Mouse (Mus musculus) stomach, embryonic 14.5 days (tissue): ENCODE measurements around the gene Srsf3. TPM values are rescaled to one million over a fixed set of nuclear protein-coding genes. Genes with fewer than 3 reads are reported as not detected.

Source experiments
- ATAC-seq: fragments of 200-750 bp; cut with Nextera tagmentation; 2 replicates; pipeline ENCODE4 v1.8.0; 2017; ENCODE audit warnings: low read depth, moderate TSS enrichment; ENCODE audit not compliant: insufficient number of reproducible peaks, insufficient read depth, low FRiP score
- H3K27ac ChIP-seq: fragments of 300-500 bp; sonication (generic); 2 replicates; pipeline ENCODE4 v1.5.1; 2014; ENCODE audit warnings: mild to moderate bottlenecking, low read length, moderate library complexity, mixed read lengths
- H3K27me3 ChIP-seq: fragments of 300-500 bp; sonication (generic); 2 replicates; pipeline ENCODE4 v1.6.1; 2014; ENCODE audit warnings: low read length, control low read depth, mixed read lengths; ENCODE audit not compliant: control insufficient read depth, insufficient read depth
- H3K36me3 ChIP-seq: fragments of 300-500 bp; sonication (generic); 2 replicates; pipeline ENCODE4 v1.6.1; 2014; ENCODE audit warnings: mild to moderate bottlenecking, control low read depth, low read length, moderate library complexity, mixed read lengths; ENCODE audit not compliant: control insufficient read depth, insufficient read depth
- H3K4me1 ChIP-seq: fragments of 300-500 bp; sonication (generic); 2 replicates; pipeline ENCODE4 v1.6.1; 2014; ENCODE audit warnings: low read length, control low read depth, mixed read lengths; ENCODE audit not compliant: control insufficient read depth, insufficient read depth
- H3K4me2 ChIP-seq: fragments of 300-500 bp; sonication (generic); replicated peaks from 2 replicates; pipeline ENCODE4 v1.6.1; 2014; ENCODE audit warnings: low read depth, low read length, control low read depth
- H3K4me3 ChIP-seq: fragments of 300-500 bp; sonication (generic); 2 replicates; pipeline ENCODE4 v1.5.1; 2014; ENCODE audit warnings: low read depth, low read length, control low read depth
- H3K9ac ChIP-seq: fragments of 300-500 bp; sonication (generic); replicated peaks from 2 replicates; pipeline ENCODE4 v1.6.1; 2014; ENCODE audit warnings: low read depth, mild to moderate bottlenecking, control low read depth, low read length, moderate library complexity, mixed read lengths
- H3K9me3 ChIP-seq: fragments of 300-500 bp; sonication (generic); 2 replicates; pipeline ENCODE4 v1.6.1; 2016; ENCODE audit warnings: low read depth, low read length, control low read depth; ENCODE audit not compliant: control insufficient read depth
- WGBS: fragments of 180-500 bp; shearing (Covaris S2); extraction: QIAGEN DNeasy Blood & Tissue Kit; methylation state at CpG from one replicate; pipeline ENCODE4 v1.1.7; 2014; 5-methylcytosine and 5-hydroxymethylcytosine counted together
- polyA plus RNA-seq: library from polyadenylated mRNA; unstranded; fragments of >200 nt; fragmentation: Nextera tagmentation; extraction: Ambion mirVana; gene quantifications from 2 replicates; pipeline ENCODE4 v1.2.1, GENCODE M21; 2014

Srsf3 gene
- polyA plus RNA-seq, 1 experiment from 2014 or later, result 593 TPM

GRCm38 (mm10) chr17:29020444-29020843, 12.0 kb upstream of the Srsf3 start:
- ATAC-seq, result no peak
- Histone ChIP-seq H3K36me3 (no peaks in the 10 kb centered on the region), H3K4me3 (no peak overlapping the region), H3K4me1 (peaks cover 12% of the 10 kb centered on the region; the same call in 1 of the 2 replicates), H3K27me3 (no peaks in the 10 kb centered on the region), H3K27ac (no peak overlapping the region), H3K9ac (no peak overlapping the region), H3K9me3 (no peaks in the 10 kb centered on the region), H3K4me2 (no peak overlapping the region)

DNA sequence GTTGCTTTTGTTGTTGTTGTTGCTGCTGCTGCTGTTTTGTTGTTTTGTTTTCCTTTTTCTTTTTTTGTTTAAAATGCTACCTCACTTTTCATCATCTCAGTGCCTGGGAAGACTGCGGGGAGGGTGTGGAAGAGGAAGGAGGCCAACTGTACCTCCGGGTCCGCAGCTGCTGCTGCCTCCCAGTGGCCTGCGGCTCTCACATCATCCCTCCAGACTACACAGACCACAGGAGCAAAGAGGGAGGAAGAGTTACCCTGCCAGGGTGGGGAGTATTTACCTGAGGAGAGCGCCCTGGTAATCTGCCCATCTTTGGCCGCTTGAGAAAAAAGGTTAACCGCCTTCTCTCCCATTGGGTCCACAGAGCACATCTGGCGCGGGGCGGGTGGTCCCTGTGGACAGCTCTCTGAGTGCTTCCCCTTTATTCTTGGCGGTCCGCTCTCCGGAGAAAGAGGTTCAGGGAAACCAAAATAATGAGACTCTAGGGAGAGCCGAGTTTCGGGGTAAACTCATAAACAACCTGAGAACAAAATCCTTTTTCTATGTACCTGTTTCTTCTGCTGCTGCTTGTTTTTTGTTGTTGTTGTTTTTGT, 10.1 kb upstream of the Srsf3 start:
- Histone ChIP-seq H3K4me2 (no peak overlapping the region), H3K4me1 (peaks cover 18% of the 10 kb centered on the region; the same call in 1 of the 2 replicates), H3K9ac (no peak overlapping the region), H3K27me3 (no peaks in the 10 kb centered on the region), H3K36me3 (no peaks in the 10 kb centered on the region), H3K9me3 (no peaks in the 10 kb centered on the region), H3K27ac (no peak overlapping the region), H3K4me3 (no peak overlapping the region)
- WGBS, result 28% methylated on average over 15 of the region's 15 CpGs
- ATAC-seq, result no peak

DNA sequence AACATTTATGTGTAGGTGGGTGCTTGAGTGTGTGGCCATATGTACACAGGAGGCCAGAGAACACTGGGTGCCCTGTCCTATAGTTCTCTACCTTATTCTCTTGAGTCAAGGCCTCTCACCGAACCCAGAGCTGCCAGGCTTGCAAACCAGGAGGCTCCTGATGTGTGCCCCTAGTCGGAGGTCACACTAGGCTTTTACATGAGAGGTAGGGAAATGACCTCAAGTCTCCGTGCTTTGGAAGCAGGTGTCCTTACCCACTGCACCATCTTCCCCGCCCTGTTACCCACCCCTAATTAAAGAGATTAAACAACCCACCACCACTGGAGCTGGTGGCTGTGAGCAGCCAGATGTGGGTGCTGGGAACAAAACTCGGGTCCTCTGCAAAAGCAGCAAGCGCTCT, 9.1 kb upstream of the Srsf3 start:
- H3K4me2 ChIP-seq, result no peak overlapping the region
- no peaks in the 10 kb centered on the region for H3K36me3 ChIP-seq
- no peaks in the 10 kb centered on the region for H3K27me3 ChIP-seq
- no peak overlapping the region for H3K9ac ChIP-seq
- peaks cover 18% of the 10 kb centered on the region; the same call in 1 of the 2 replicates for H3K4me1 ChIP-seq
- no peak overlapping the region for H3K27ac ChIP-seq
- ATAC-seq, result no peak
- H3K9me3 ChIP-seq, result no peaks in the 10 kb centered on the region
- H3K4me3 ChIP-seq, result no peak overlapping the region
- WGBS, result 90% methylated on average over 6 of the region's 6 CpGs

- no peak for ATAC-seq
- Histone ChIP-seq H3K9ac (no peak overlapping the region), H3K4me2 (no peak overlapping the region), H3K9me3 (no peaks in the 10 kb centered on the region), H3K4me3 (no peak overlapping the region), H3K27me3 (no peaks in the 10 kb centered on the region), H3K4me1 (peaks cover 18% of the 10 kb centered on the region; the same call in 1 of the 2 replicates), H3K27ac (peak overlapping the region; percentile 24; the same call in 1 of the 2 replicates), H3K36me3 (no peaks in the 10 kb centered on the region)
- WGBS, result 70% methylated on average over 22 of the region's 22 CpGs
These were observed 8.2 kb upstream of the Srsf3 start for GRCm38 (mm10) chr17:29024047-29024892.

GRCm38 (mm10) chr17:29024896-29025565, 7.4 kb upstream of the Srsf3 start:
- Histone ChIP-seq H3K9me3 (no peaks in the 10 kb centered on the region), H3K4me3 (no peak overlapping the region), H3K36me3 (no peaks in the 10 kb centered on the region), H3K4me1 (peaks cover 18% of the 10 kb centered on the region; the same call in 1 of the 2 replicates), H3K27me3 (no peaks in the 10 kb centered on the region), H3K9ac (no peak overlapping the region), H3K27ac (peak overlapping the region; percentile 24; the same call in 1 of the 2 replicates), H3K4me2 (no peak overlapping the region)
- 7% methylated on average over 10 of the region's 10 CpGs for WGBS
- peak; percentile 82; the same call in 1 of the 2 replicates for ATAC-seq

- no peak overlapping the region for H3K9ac ChIP-seq
- no peaks in the 10 kb centered on the region for H3K36me3 ChIP-seq
These were observed 5.6 kb upstream of the Srsf3 start for GRCm38 (mm10) chr17:29026652-29027356.

GRCm38 (mm10) chr17:29030321-29031034, 1.9 kb upstream of the Srsf3 start:
- Histone ChIP-seq H3K36me3 (no peaks in the 10 kb centered on the region), H3K4me1 (peaks cover 12% of the 10 kb centered on the region; the same call in 1 of the 2 replicates), H3K4me2 (no peak overlapping the region), H3K27ac (no peak overlapping the region), H3K9ac (no peak overlapping the region), H3K27me3 (no peaks in the 10 kb centered on the region), H3K9me3 (no peaks in the 10 kb centered on the region), H3K4me3 (no peak overlapping the region)
- no peak for ATAC-seq
- WGBS, result 89% methylated on average over 6 of the region's 6 CpGs

More at GRCm38 (mm10) chr17:29026652-29027356, 5.6 kb upstream of the Srsf3 start:
- ATAC-seq, result peak; percentile 66
- 34% methylated on average over 5 of the region's 5 CpGs for WGBS
- no peak overlapping the region for H3K4me3 ChIP-seq
- H3K9me3 ChIP-seq, result no peaks in the 10 kb centered on the region
- H3K4me1 ChIP-seq, result peaks cover 24% of the 10 kb centered on the region; the same call in 1 of the 2 replicates
- no peaks in the 10 kb centered on the region for H3K27me3 ChIP-seq
- no peak overlapping the region for H3K4me2 ChIP-seq
- H3K27ac ChIP-seq, result peak overlapping the region; percentile 80
